Mouse (Mus musculus): Measurements from ENCODE around the gene Vac14. TPM values are rescaled to one million over a fixed set of nuclear protein-coding genes. Genes with fewer than 3 reads are reported as not detected.

The Vac14 gene
- total RNA-seq, 2 experiments from 2014 or later: 25.4 to 26.1 TPM

DNA sequence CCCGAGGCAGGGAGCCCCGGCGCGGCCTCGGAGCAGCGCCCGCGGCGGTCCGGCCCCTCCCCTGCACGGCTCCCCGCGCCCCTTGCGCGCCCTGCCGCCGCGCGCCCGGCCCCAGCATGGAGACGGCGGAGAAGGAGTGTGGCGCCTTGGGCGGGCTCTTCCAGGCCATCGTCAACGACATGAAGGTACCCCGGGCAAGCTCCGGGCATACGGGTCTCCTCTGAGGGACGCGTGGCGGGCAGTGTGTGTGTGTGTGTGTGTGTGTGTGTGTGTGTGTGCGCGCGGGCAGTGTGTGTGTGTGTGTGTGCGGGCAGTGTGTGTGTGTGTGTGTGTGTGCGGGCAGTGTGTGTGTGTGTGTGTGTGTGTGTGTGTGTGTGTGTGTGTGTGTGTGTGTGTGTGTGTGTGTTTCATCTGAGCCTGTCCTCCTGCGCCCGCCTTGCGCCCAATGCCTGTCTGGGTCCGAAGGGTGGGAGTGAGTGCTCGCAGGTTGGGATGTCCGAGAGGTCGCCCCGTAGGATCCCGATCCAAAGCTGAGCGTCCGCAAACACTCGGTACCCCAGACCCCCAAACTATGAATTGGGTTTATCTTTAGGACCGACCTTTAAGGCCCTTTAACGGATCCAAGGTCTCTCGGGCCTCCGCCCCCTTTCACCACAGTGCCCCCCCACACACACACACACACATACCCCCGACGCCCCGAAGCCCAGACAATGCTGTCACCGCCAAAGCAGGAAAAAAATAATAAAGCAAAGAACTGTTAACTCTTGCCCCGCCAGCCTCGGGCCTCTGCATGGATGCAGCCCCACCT lies 103.4 kb downstream of the Vac14 start:
- Histone ChIP-seq H3K4me3 (peak overlapping the region; percentile 54), H3K27ac (peak overlapping the region; percentile 71)
- TF ChIP-seq CTCF (IDR thresholded peaks at IDR 0.05): no peak
- DNase-seq (ENCODE audit: extremely low spot score in 1 of 2, low spot score in 2 of 2): no peak
- intact Hi-C loops (cut with DNase I): loop anchor here (2.0 kb wide), 1 partner anchor 57 kb away; no protein-coding TSS in a partner anchor

DNA sequence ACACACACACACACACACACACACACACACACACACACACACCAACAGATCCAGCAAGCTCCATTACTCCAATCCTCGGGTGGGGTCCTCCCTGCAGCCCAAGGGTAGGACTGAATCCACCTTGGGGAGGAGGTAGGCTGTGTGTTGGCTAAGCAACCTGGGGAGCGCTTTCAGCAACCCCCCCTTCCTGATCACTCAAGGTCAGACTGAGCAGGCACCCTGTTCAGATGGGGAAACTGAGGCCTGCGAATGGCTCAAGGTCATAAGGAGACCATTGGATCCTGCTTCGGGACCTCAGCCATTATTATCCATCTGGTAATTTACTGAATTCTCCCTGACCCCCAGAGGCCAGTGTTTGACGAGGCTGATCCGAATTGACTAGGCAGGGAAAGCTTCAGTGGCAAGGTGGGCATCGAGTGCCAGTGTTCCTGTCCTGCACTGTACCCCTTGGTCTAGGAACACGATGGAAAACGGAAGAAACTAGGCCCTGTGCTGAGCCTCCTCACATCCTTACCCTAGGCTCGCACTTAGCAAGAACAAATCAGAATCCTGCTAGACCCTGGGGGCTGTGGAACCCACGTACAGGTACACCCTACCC lies 104.1 kb downstream of the Vac14 start:
- intact Hi-C loops (cut with DNase I): loop anchor here (2.0 kb wide), 1 partner anchor 58 kb away; no protein-coding TSS in a partner anchor
- Histone ChIP-seq H3K27ac (peak overlapping the region; percentile 84), H3K4me3 (peak overlapping the region; percentile 54)
- TF ChIP-seq CTCF (IDR thresholded peaks at IDR 0.05): no peak
- no peak for DNase-seq (ENCODE audit: extremely low spot score in 1 of 2, low spot score in 2 of 2)

DNA sequence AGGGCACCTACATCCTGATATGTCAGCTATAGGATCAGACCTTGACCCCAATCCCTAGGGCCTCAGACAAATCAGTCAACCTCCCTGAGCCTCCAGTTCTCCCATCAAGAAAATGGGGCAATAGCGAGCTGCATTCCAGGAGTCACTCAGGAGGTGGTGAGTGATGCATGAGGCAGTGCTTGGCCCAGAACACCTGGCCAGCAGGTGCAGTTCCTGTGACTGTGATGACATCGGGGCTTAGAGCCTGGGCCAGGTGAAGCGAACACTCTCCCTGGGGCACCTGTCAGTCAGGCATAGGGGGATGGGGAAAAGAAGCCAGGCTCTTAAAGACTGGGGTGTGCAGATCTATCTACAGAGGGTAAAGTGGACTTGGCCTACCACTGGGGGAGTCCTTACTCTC lies 106.1 kb downstream of the Vac14 start:
- intact Hi-C loops (cut with DNase I): no loop called here
- no peak for TF ChIP-seq CTCF (IDR thresholded peaks at IDR 0.05)
- no peak for DNase-seq (ENCODE audit: extremely low spot score in 1 of 2, low spot score in 2 of 2)
- Histone ChIP-seq H3K27ac (peak overlapping the region; percentile 84), H3K4me3 (peak overlapping the region; percentile 17)

DNA sequence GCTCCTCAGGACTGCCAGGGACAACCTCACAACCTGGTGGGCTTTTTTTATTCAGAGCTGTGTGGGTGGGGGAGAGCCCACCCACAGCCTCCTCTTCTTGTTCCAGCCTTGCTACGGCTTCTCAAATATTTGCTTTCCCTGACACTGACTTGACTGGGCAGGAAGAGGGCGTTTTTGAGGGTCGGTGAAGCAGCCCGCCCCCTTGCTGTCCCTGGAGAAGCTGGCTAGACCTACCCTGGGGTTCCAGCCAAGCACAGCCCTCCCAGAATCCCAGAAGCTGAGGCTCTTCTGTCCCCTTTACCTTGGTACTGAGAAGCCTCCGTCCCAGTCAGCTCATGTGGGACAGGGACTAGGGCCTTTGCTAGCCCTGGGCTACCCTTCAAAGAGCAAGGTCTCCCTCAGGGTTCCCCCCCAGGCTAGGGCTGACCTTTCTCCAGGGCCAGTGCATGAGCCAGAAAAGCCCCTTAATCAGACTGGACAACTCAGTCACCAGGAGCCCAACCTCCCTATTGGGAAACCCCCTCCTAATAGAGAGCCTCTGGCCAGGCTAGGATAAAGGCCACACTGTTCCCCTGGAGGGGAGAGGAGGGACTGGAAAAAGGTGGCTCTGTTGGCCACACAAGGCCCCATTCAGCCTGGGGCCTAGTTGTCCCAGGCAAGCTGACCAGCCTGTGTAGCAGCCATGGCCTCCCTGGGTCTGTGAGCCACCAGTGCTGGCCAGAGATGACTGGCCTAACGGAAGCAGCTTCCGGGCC lies 106.9 kb downstream of the Vac14 start:
- DNase-seq (ENCODE audit: extremely low spot score in 1 of 2, low spot score in 2 of 2): peak in 1 of 2 experiments; percentile 63
- Histone ChIP-seq H3K4me3 (peak overlapping the region; percentile 17), H3K27ac (peak overlapping the region; percentile 84)
- TF ChIP-seq CTCF (IDR thresholded peaks at IDR 0.05): peak; percentile 9
- intact Hi-C loops (cut with DNase I): no loop called here

DNA sequence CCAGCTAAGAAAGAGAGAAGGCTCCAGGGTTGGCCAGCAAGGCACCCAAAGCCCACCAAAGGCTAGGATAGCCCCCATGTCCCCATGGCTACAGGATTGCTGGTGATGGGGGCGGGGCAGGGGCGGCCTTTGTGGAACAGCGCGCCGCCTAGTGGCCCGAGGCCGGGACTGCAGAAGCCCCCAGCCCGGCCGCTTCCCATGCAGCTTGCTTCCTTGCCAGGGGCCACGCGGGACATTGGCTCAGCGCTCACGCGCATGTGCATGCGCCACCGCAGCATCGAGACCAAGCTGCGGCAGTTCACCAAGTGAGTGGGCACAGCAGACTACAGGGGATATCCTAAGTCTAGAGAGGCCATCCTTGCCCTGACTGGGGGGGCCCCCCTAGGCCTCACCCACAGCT lies 108.5 kb downstream of the Vac14 start:
- peak; percentile 97 for TF ChIP-seq CTCF (IDR thresholded peaks at IDR 0.05)
- intact Hi-C loops (cut with DNase I): loop anchor here (2.0 kb wide), 1 partner anchor 80 kb away; no protein-coding TSS in a partner anchor
- Histone ChIP-seq H3K27ac (peak overlapping the region; percentile 47; the same call in 1 of the 2 replicates), H3K4me3 (no peak overlapping the region)
- DNase-seq (ENCODE audit: extremely low spot score in 1 of 2, low spot score in 2 of 2): peak in 1 of 2 experiments; percentile 71

DNA sequence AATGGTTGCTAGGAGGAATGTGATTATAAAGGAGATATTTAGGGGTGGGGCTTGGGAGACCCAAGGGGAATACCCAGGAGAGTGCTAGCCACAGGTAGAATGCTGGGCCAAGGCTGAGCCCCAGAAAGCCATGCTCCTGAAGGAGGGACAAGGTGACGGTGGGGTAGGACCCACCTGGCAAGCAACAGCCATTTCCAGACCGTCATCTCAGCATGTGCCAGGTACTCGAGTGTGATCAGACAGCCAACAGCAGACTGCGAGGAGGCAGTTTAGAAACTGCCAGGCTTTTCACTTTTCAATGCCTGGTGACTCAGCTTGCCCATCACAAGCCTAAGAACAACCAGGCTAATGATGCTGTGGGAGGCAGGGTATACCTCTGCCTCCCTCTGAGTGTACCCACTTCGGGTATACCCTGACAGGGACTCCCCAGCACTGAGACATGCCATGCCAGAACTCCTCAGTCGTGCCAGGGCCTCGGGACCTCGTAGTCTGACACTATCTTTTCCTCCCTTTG lies 113.0 kb downstream of the Vac14 start:
- no peak for TF ChIP-seq CTCF (IDR thresholded peaks at IDR 0.05)
- H3K27ac ChIP-seq: no peak overlapping the region
- intact Hi-C loops (cut with DNase I): no loop called here
- no peak overlapping the region for H3K4me3 ChIP-seq
- no peak for DNase-seq (ENCODE audit: extremely low spot score in 1 of 2, low spot score in 2 of 2)

DNA sequence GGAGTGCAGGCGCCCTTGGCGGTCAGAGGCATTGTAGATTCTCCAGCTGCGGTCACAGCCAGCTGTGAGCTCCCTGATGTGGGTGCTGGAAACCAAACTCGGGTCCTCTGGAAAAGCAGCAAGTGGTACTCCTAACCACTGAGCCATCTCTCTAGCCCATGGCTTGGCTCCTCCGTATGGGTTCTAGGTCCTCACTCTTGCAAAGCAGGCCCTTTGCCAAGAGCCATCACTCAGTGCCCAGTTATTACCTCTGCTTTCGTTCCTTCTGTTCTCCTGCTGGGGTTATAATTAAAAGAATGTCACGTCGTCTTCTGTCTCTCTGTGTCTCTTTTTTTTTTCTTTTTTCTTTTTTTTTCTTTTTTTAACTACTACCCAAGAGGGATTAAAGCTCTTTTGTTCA lies 114.7 kb downstream of the Vac14 start:
- intact Hi-C loops (cut with DNase I): no loop called here
- no peak for TF ChIP-seq CTCF (IDR thresholded peaks at IDR 0.05)
- DNase-seq (ENCODE audit: extremely low spot score in 1 of 2, low spot score in 2 of 2): no peak
- Histone ChIP-seq H3K27ac (no peak overlapping the region), H3K4me3 (no peak overlapping the region)

DNA sequence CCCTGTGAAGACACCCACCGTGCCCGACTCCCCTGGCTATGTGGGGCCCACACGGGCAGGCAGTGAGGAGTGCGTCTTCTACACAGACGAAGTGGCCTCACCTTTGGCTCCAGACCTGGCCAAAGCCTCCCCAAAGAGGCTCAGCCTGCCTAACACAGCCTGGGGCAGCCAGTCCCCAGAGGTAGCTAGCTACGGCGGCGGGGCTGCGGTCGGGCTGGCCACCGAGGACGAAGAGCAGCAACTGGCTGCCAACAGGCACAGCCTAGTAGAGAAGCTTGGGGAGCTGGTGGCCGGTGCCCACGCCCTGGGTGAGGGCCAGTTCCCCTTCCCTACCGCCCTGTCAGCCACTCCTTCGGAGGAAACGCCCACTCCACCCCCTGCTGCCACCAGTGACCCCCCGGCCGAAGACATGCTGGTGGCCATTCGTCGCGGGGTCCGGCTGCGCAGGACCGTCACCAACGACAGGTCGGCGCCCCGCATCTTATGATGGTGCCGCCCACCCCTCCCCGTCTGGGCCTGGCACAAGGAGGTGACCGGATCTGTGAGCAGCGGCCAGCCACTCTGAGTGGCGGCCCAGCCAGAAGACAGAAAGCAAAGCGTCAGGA lies 120.3 kb downstream of the Vac14 start:
- intact Hi-C loops (cut with DNase I): no loop called here
- Histone ChIP-seq H3K27ac (no peak overlapping the region; the same call in 1 of the 2 replicates), H3K4me3 (no peak overlapping the region)
- TF ChIP-seq CTCF (IDR thresholded peaks at IDR 0.05): no peak
- no peak for DNase-seq (ENCODE audit: extremely low spot score in 1 of 2, low spot score in 2 of 2)

DNA sequence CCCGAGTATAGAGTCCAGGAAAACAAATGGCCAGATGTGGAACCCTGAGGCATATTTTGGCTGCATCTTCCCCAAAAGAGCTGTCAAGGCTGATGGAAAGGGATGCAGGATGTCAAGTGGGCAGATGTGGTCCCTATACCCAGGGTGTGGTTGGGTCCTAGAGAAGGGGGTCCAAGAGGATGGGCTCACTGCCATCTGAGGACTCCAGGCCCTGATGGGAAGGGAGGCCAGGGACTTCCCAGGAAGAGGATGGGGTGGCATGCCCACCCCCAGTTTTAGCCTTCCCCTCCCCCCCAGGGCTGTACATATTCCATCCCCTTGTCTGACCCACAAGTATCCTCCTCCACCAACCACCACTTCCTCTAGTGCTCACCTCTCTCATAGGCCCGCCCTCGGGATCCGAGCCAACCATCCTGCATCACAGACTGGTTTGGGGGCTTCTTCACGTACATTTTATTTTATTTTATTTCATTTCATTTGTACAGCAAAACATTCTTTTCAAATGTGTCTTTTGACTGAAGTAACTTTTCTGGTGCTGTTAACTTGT lies 122.3 kb downstream of the Vac14 start:
- no peak for DNase-seq (ENCODE audit: extremely low spot score in 1 of 2, low spot score in 2 of 2)
- no peak for TF ChIP-seq CTCF (IDR thresholded peaks at IDR 0.05)
- Histone ChIP-seq H3K4me3 (no peak overlapping the region), H3K27ac (no peak overlapping the region)
- intact Hi-C loops (cut with DNase I): loop anchor here (10.0 kb wide), 1 partner anchor 254 kb away; the partner anchor contains the start of gene Ddx19a

DNA sequence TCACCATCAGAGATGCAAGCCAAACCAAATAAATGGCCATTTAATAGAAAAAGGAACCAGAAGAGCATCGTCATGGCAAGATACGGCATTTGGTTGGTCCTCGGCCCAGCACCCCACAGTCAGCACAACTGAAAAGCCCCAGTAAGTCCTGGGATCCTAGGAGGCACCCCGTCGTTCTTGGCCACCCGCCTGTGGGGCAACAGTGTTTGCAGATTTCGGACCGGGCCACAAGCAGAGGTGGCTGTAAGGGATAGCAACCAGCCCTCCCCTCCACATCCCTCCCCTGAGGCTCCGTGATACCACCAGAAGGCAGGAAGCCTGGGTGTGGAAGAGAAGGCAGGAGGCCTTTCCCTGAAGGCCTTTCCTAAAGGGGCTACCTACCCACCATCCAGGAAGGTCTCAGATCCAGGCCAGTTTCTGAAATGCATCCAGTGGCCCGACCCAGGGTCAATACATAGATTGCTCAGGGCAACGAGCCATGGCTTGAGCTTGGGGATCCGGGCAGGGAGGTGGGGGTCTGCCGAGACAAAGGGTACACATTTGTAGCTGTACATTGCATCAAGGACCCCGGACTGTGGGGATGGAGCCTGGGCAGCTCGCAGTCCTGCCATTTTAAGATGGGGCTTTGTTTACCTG lies 123.5 kb downstream of the Vac14 start:
- Histone ChIP-seq H3K27ac (no peak overlapping the region), H3K4me3 (no peak overlapping the region)
- intact Hi-C loops (cut with DNase I): loop anchor here (10.0 kb wide), 1 partner anchor 253 kb away; the partner anchor contains the start of gene Ddx19a
- no peak for TF ChIP-seq CTCF (IDR thresholded peaks at IDR 0.05)
- no peak for DNase-seq (ENCODE audit: extremely low spot score in 1 of 2, low spot score in 2 of 2)

Data from left cerebral cortex, adult 2 months (tissue).